ENCODE assay signal across 16 mouse cellular contexts in genomic region chr14:75054455-75055343, GRCm38 (mm10). TPM values are rescaled to one million over a fixed set of nuclear protein-coding genes. Genes with fewer than 3 reads are reported as not detected.
DNase-seq lines count a peak whose midpoint lies in the region; ATAC-seq and TF ChIP-seq lines count a peak whose summit lies in the region.
"Had no signal": no experiment of that assay in that cellular context is flagged by ENCODE, and none has a peak within 500 bp of the region (broad histone marks: within the 10 kb centered on the region; RNA-seq: fewer than 3 reads in every experiment).

No protein-coding gene starts in this region.

- H3K9me3 ChIP-seq in lung, embryonic 14.5 days (ENCODE audit: low read depth, low read length) = no peaks in the 10 kb centered on the region
- no peaks in the 10 kb centered on the region for H3K9me3 ChIP-seq in kidney, embryonic 16.5 days (ENCODE audit: low read length)
- no peaks in the 10 kb centered on the region for H3K9me3 ChIP-seq in liver, embryonic 15.5 days (replicated peaks)
- no peaks in the 10 kb centered on the region for H3K9me3 ChIP-seq in embryonic facial prominence, embryonic 10.5 days
- H3K9me3 ChIP-seq: embryonic facial prominence, embryonic 12.5 days; neural tube, embryonic 13.5 days had no signal

- no peak overlapping the region for H3K4me2 ChIP-seq in lung, embryonic 14.5 days
- no peak overlapping the region for H3K4me2 ChIP-seq in kidney, embryonic 16.5 days (replicated peaks; ENCODE audit: low read depth, low read length)
- peak overlapping the region; percentile 3; the same call in 1 of the 2 replicates for H3K4me2 ChIP-seq in liver, embryonic 15.5 days
- H3K4me2 ChIP-seq: embryonic facial prominence, embryonic 12.5 days; heart, embryonic 11.5 days; neural tube, embryonic 13.5 days had no signal

- ATAC-seq in lung, embryonic 14.5 days (ENCODE audit: insufficient read depth) = peak; percentile 59; the same call in 1 of the 2 replicates
- ATAC-seq in kidney, embryonic 16.5 days (ENCODE audit: low FRiP score, low TSS enrichment) = peak; percentile 62
- peak; percentile 43; the same call in 1 of the 2 replicates for ATAC-seq in liver, embryonic 15.5 days (ENCODE audit: insufficient read depth)

- TF ChIP-seq POLR2A in bone marrow, adult 2 months (IDR thresholded peaks at IDR 0.05; ENCODE audit: borderline replicate concordance, control insufficient read depth, low read depth, low read length) = no peak

- no peak overlapping the region for H3K9ac ChIP-seq in lung, embryonic 14.5 days
- H3K9ac ChIP-seq in kidney, embryonic 16.5 days (replicated peaks; ENCODE audit: low read length) = no peak overlapping the region
- H3K9ac ChIP-seq in liver, embryonic 15.5 days = no peak overlapping the region
- H3K9ac ChIP-seq: embryonic facial prominence, embryonic 12.5 days; neural tube, embryonic 13.5 days had no signal

- H3K4me1 ChIP-seq in lung, embryonic 14.5 days (ENCODE audit: insufficient read depth) = 0 out of 2 replicates have a peak, but pooled peaks cover 5% of the 10 kb centered on the region
- H3K4me1 ChIP-seq in bone marrow, adult 2 months (ENCODE audit: control insufficient read depth, insufficient read depth, low read length) = peaks cover 11% of the 10 kb centered on the region; the same call in 1 of the 2 replicates
- H3K4me1 ChIP-seq in kidney, embryonic 16.5 days (ENCODE audit: insufficient read depth, low read length) = peaks cover 11% of the 10 kb centered on the region; the same call in 1 of the 2 replicates
- peaks cover 19% of the 10 kb centered on the region for H3K4me1 ChIP-seq in liver, embryonic 15.5 days (replicated peaks)
- no peaks in the 10 kb centered on the region for H3K4me1 ChIP-seq in embryonic facial prominence, embryonic 10.5 days
- H3K4me1 ChIP-seq: embryonic facial prominence, embryonic 12.5 days; neural tube, embryonic 13.5 days had no signal

- WGBS in lung, embryonic 14.5 days = 43% methylated on average over 14 of the region's 14 CpGs
- WGBS in bone marrow, adult 2 months = 81% methylated on average over 14 of the region's 14 CpGs
- 46% methylated on average over 14 of the region's 14 CpGs for WGBS in kidney, embryonic 16.5 days
- 53% methylated on average over 14 of the region's 14 CpGs for WGBS in liver, embryonic 15.5 days (ENCODE audit: insufficient replicate concordance)
- WGBS in embryonic facial prominence, embryonic 10.5 days = 84% methylated on average over 14 of the region's 14 CpGs

- H3K27ac ChIP-seq in lung, embryonic 14.5 days (ENCODE audit: low read depth) = no peak overlapping the region
- H3K27ac ChIP-seq in bone marrow, adult 2 months (ENCODE audit: control insufficient read depth, insufficient read depth, low read depth, low read length, poor library complexity) = 0 out of 2 replicates have a peak overlapping the region, but pooled peaks have one; percentile 1
- no peak overlapping the region for H3K27ac ChIP-seq in kidney, embryonic 16.5 days (ENCODE audit: low read length)
- H3K27ac ChIP-seq in liver, embryonic 15.5 days (replicated peaks) = no peak overlapping the region; the same call in 1 of the 2 replicates
- no peak overlapping the region for H3K27ac ChIP-seq in embryonic facial prominence, embryonic 10.5 days (replicated peaks)
- H3K27ac ChIP-seq: embryonic facial prominence, embryonic 12.5 days; neural tube, embryonic 13.5 days had no signal

- peak; percentile 37 for DNase-seq in lung, embryonic 14.5 days
- no peak for DNase-seq in lung, postnatal 4 days
- DNase-seq in right cerebral cortex, postnatal 10 days (ENCODE audit: low spot score in 2 of 2) = no peak
- no peak for DNase-seq in embryonic facial prominence, embryonic 10.5 days (ENCODE audit: low spot score)
- DNase-seq in c-Kit-positive CD71-positive TER-119-positive erythroid progenitor cells, embryonic 14.5 days (ENCODE audit: low spot score) = no peak
- DNase-seq: B cell, adult 2 months; cerebellum, adult 11-12 months; layer of hippocampus, adult 9-11 months; right cerebral cortex, adult 18-20 months; spleen, adult 18-20 months had no signal

- no peak for TF ChIP-seq CTCF in lung, embryonic 14.5 days (IDR thresholded peaks at IDR 0.05; ENCODE audit: low read depth)
- TF ChIP-seq CTCF in bone marrow, adult 2 months (IDR thresholded peaks at IDR 0.05; ENCODE audit: control insufficient read depth, insufficient read depth, low read length) = no peak

- no peak overlapping the region for H3K4me3 ChIP-seq in lung, embryonic 14.5 days (ENCODE audit: low read depth, low read length)
- H3K4me3 ChIP-seq in bone marrow, adult 2 months (replicated peaks; ENCODE audit: control insufficient read depth, low read depth, low read length) = no peak overlapping the region
- no peak overlapping the region for H3K4me3 ChIP-seq in kidney, embryonic 16.5 days (ENCODE audit: low read length)
- no peak overlapping the region for H3K4me3 ChIP-seq in liver, embryonic 15.5 days (replicated peaks)
- no peak overlapping the region for H3K4me3 ChIP-seq in embryonic facial prominence, embryonic 10.5 days
- H3K4me3 ChIP-seq: embryonic facial prominence, embryonic 12.5 days; neural tube, embryonic 13.5 days had no signal

- H3K27me3 ChIP-seq in lung, embryonic 14.5 days (ENCODE audit: insufficient read depth, low read length) = no peaks in the 10 kb centered on the region
- H3K27me3 ChIP-seq in kidney, embryonic 16.5 days (ENCODE audit: insufficient read depth, low read length) = no peaks in the 10 kb centered on the region
- H3K27me3 ChIP-seq in liver, embryonic 15.5 days = no peaks in the 10 kb centered on the region
- H3K27me3 ChIP-seq in embryonic facial prominence, embryonic 10.5 days (replicated peaks; ENCODE audit: low read depth, poor library complexity, severe bottlenecking) = no peaks in the 10 kb centered on the region
- H3K27me3 ChIP-seq: embryonic facial prominence, embryonic 12.5 days; neural tube, embryonic 13.5 days had no signal

- no peaks in the 10 kb centered on the region for H3K36me3 ChIP-seq in lung, embryonic 14.5 days (ENCODE audit: insufficient read depth)
- no peaks in the 10 kb centered on the region for H3K36me3 ChIP-seq in kidney, embryonic 16.5 days (ENCODE audit: insufficient read depth, low read length)
- no peaks in the 10 kb centered on the region for H3K36me3 ChIP-seq in liver, embryonic 15.5 days (replicated peaks)
- H3K36me3 ChIP-seq in embryonic facial prominence, embryonic 10.5 days (replicated peaks) = no peaks in the 10 kb centered on the region
- H3K36me3 ChIP-seq: embryonic facial prominence, embryonic 12.5 days; neural tube, embryonic 13.5 days had no signal

RNA-seq across cellular contexts. Expression of gene Rubcnl, which starts 38.9 kb away (rescaled TPM):
- 0.35 and 0.89 TPM in 2 replicates for polyA plus RNA-seq in lung, embryonic 14.5 days (2014; fragmentation: Nextera tagmentation; extraction: Ambion mirVana)
- 8.8 and 14.0 TPM in 2 replicates for polyA plus RNA-seq in bone marrow, adult 2 months (2011; ENCODE audit: insufficient read depth, insufficient read length, low replicate concordance, missing spikeins)
- polyA plus RNA-seq in kidney, embryonic 16.5 days (2015; fragmentation: Nextera tagmentation; extraction: Ambion mirVana) = 0.34 and 0.58 TPM in 2 replicates
- 0.31 and 0.38 TPM in 2 replicates for polyA plus RNA-seq in liver, embryonic 15.5 days (2015; fragmentation: Nextera tagmentation; extraction: Ambion mirVana)
- polyA plus RNA-seq in embryonic facial prominence, embryonic 10.5 days (2016; fragmentation: Nextera tagmentation; extraction: Ambion mirVana) = 0.13 and 0.34 TPM in 2 replicates
